In genomic region chr15:84891658-84892057, GRCm38 (mm10) we compare ENCODE assay signal across 7 mouse cellular contexts. TPM values are rescaled to one million over a fixed set of nuclear protein-coding genes. Genes with fewer than 3 reads are reported as not detected.
DNase-seq lines count a peak whose midpoint lies in the region; ATAC-seq and TF ChIP-seq lines count a peak whose summit lies in the region.

No protein-coding gene starts in this region.

- in situ Hi-C loops in ES-E14 (cut with MboI; ENCODE audit: low sequenced_read_pairs in 2 of 2, unreplicated experiment in 2 of 2) = no loop called here

- TF ChIP-seq CTCF in heart, postnatal 0 days (IDR thresholded peaks at IDR 0.05; ENCODE audit: low read depth) = peak; percentile 92

- no peak overlapping the region for H3K4me3 ChIP-seq in ES-E14 (ENCODE audit: insufficient read depth in 1 of 2, low read depth in 1 of 2, low read length in 2 of 2, poor library complexity in 1 of 2, severe bottlenecking in 1 of 2)
- no peak overlapping the region for H3K4me3 ChIP-seq in heart, postnatal 0 days (ENCODE audit: low read depth, low read length)

- no peaks in the 10 kb centered on the region for H3K27me3 ChIP-seq in heart, postnatal 0 days (ENCODE audit: control insufficient read depth, insufficient read depth, low read length)

- ATAC-seq in heart, postnatal 0 days (ENCODE audit: insufficient read depth, low read depth) = no peak

- peak; percentile 87 for DNase-seq in ES-E14 (ENCODE audit: low read depth, low spot score)
- peak; percentile 61 to 64 for DNase-seq in adrenal gland, adult 18-20 months (ENCODE audit: low spot score in 2 of 2)
- peak; percentile 89 for DNase-seq in embryo, embryonic 10 days (ENCODE audit: low spot score)
- DNase-seq in heart, postnatal 0 days (ENCODE audit: low spot score) = peak; percentile 76
- peak; percentile 40 for DNase-seq in layer of hippocampus, adult 9-11 months
- peak; percentile 29 to 70 for DNase-seq in lung, postnatal 4 days
- peak; percentile 64 to 76 for DNase-seq in right cerebral cortex, postnatal 10 days (ENCODE audit: low spot score in 2 of 2)

- 2% methylated on average over 3 of the region's 3 CpGs for WGBS in heart, postnatal 0 days

- no peak overlapping the region for H3K9ac ChIP-seq in ES-E14 (ENCODE audit: insufficient read depth, low read depth, low read length, poor library complexity, severe bottlenecking)
- H3K9ac ChIP-seq in heart, postnatal 0 days (replicated peaks; ENCODE audit: low read depth, low read length) = no peak overlapping the region

- no peaks in the 10 kb centered on the region for H3K36me3 ChIP-seq in ES-E14 (ENCODE audit: control insufficient read depth, insufficient read depth, low read length, poor library complexity, severe bottlenecking)
- no peaks in the 10 kb centered on the region for H3K36me3 ChIP-seq in heart, postnatal 0 days (replicated peaks; ENCODE audit: control insufficient read depth, insufficient read depth, low read length)

- H3K9me3 ChIP-seq in ES-E14 (ENCODE audit: control insufficient read depth, insufficient read depth, low read depth, low read length) = 0 out of 2 replicates have a peak, but pooled peaks cover 2% of the 10 kb centered on the region
- no peaks in the 10 kb centered on the region for H3K9me3 ChIP-seq in heart, postnatal 0 days (replicated peaks; ENCODE audit: control insufficient read depth, low read length)

- no peak overlapping the region for H3K4me2 ChIP-seq in heart, postnatal 0 days (ENCODE audit: low read depth, low read length)

- peaks cover 0 to 6% of the 10 kb centered on the region in 2 experiments; a peak in 1 of 4 replicates for H3K4me1 ChIP-seq in ES-E14 (ENCODE audit: control insufficient read depth in 2 of 2, insufficient read depth in 2 of 2, low read length in 2 of 2, poor library complexity in 1 of 2)
- H3K4me1 ChIP-seq in heart, postnatal 0 days (ENCODE audit: control insufficient read depth, insufficient read depth) = no peaks in the 10 kb centered on the region

- no peak overlapping the region for H3K27ac ChIP-seq in ES-E14 (ENCODE audit: insufficient read depth, low read depth, low read length, poor library complexity, severe bottlenecking)
- no peak overlapping the region for H3K27ac ChIP-seq in heart, postnatal 0 days (ENCODE audit: low read depth)

- no peak for TF ChIP-seq EP300 in heart, postnatal 0 days (IDR thresholded peaks at IDR 0.05; ENCODE audit: low read depth)

TF ChIP-seq in ES-E14, 5 proteins besides CTCF, POLR2A, EP300 and RAD21:
- TF ChIP-seq ZC3H11A (IDR thresholded peaks at IDR 0.05; ENCODE audit: borderline replicate concordance, low read depth, low read length) (0 out of 2 replicates have a peak, but pooled peaks have one; percentile 19), HCFC1 (IDR thresholded peaks at IDR 0.05; ENCODE audit: borderline replicate concordance, insufficient read depth, low read length) (no peak), ZNF384 (IDR thresholded peaks at IDR 0.05; ENCODE audit: low read depth, low read length) (no peak)

RNA-seq across cellular contexts. Expression of gene Gm29666, which starts 28.2 kb away (rescaled TPM):
- 1.5 and 1.6 TPM in 2 replicates for total RNA-seq in ES-E14 (2012; rRNA removed)
- under 1 TPM; 0.16 to 0.17 TPM for total RNA-seq in adrenal gland, adult 18-20 months (2021)
- total RNA-seq in heart, postnatal 0 days (2014; rRNA removed; ENCODE audit: low replicate concordance) = 0.08 and 0.12 TPM in 2 replicates
- 0.10 and 0.16 TPM in 2 replicates for polyA plus RNA-seq in heart, postnatal 0 days (2015; fragmentation: Nextera tagmentation; extraction: Ambion mirVana)

RNA-seq across cellular contexts. Expression of gene Nup50, which starts 31.6 kb away (rescaled TPM):
- 46.9 and 71.4 TPM in 2 replicates for total RNA-seq in ES-E14 (2012; rRNA removed)
- 10 to 100 TPM; 41.0 to 45.8 TPM for total RNA-seq in adrenal gland, adult 18-20 months (2021)
- 11.8 and 14.6 TPM in 2 replicates for total RNA-seq in heart, postnatal 0 days (2014; rRNA removed; ENCODE audit: low replicate concordance)
- 10.7 and 11.4 TPM in 2 replicates for polyA plus RNA-seq in heart, postnatal 0 days (2015; fragmentation: Nextera tagmentation; extraction: Ambion mirVana)

RNA-seq across cellular contexts. Expression of gene Phf21b, which starts 35.8 kb away (rescaled TPM):
- total RNA-seq in ES-E14 (2012; rRNA removed) = 7.5 and 11.8 TPM in 2 replicates
- total RNA-seq in adrenal gland, adult 18-20 months (2021) = 1 to 10 TPM; 1.6 to 2.3 TPM
- total RNA-seq in heart, postnatal 0 days (2014; rRNA removed; ENCODE audit: low replicate concordance) = 0.04 and 0.19 TPM in 2 replicates
- polyA plus RNA-seq in heart, postnatal 0 days (2015; fragmentation: Nextera tagmentation; extraction: Ambion mirVana) = 0.05 TPM in 2 replicates
